Mouse (Mus musculus): ENCODE measurements around the gene Sptan1. TPM values are rescaled to one million over a fixed set of nuclear protein-coding genes. Genes with fewer than 3 reads are reported as not detected.

Gene Sptan1
- polyA plus RNA-seq, 1 experiment from 2014 or later, result 166 TPM

DNA sequence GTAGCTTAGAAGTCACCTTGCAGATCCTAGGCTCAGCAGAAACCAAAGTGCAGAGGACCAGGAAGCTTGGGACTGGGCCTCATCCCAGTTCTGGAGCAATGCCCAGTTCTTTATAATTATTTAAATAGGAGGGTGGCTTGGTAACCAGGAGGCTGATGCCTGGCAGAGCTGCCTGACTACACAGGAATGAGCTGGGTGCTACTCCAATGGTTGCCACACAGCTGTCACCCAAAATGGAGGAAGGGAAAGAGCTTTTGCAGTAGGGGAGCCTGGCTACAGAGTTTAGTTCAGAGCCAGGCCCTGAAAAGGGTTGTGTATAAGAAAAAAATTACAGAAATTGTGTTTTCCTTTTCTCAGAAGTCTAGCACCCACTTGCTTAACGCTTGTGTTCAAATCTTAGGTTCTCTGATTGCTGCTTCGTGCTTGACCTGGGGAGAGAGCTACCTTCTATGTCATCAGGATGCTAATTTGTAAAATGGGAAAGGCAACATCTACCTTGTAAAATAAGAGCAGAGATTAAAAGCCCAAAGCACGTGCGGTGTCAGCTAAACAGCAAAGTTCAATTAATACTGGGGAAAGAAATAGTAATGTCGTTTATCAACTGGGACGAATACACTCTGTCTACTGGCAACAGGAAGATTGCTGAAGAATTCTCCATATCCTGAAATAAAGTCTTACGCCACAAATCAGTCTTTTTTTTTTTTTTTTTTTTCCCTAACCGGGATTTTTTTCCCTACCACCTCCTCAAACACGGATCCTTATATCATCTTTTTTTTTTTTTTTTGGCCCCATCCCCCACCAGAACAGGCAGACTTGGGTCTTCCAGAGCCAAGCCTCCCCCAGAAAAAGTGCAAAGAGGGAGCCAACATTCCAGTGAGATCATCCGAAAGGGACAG lies 758 bp upstream of the Sptan1 start:
- Histone ChIP-seq H3K4me1 (peaks cover 41% of the 10 kb centered on the region), H3K27ac (replicated peaks) (peak overlapping the region; percentile 93), H3K36me3 (peaks cover 18% of the 10 kb centered on the region), H3K4me2 (replicated peaks) (peak overlapping the region; percentile 66), H3K9me3 (no peaks in the 10 kb centered on the region), H3K9ac (replicated peaks) (peak overlapping the region; percentile 96), H3K4me3 (peak overlapping the region; percentile 96), H3K27me3 (no peaks in the 10 kb centered on the region)
- no peak for ATAC-seq (ENCODE audit: low FRiP score, low read depth)
- 21% methylated on average over 10 of the region's 10 CpGs for WGBS

DNA sequence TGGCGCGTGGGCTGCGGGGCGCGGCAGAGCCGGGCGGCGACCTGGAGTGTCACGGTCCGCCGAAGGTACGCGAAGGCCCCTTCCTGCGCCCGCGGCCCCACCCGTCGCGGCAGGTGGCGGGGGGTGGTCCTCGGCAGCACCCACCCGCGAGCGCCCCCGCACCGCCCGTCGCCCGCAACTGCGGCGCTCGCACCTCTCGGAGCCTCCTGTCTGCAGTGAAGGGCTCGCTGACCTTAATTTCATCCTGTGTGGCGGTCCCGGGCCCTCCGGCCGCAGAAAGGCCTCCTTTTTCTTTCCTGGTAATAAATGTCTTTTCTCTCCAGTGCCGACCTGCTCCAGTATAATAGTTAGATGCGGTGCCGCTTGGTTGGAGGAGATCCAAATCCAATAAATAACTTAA lies 546 bp downstream of the Sptan1 start:
- Histone ChIP-seq H3K9ac (replicated peaks) (peak overlapping the region; percentile 96), H3K4me2 (replicated peaks) (peak overlapping the region; percentile 66), H3K27ac (replicated peaks) (peak overlapping the region; percentile 93), H3K4me3 (peak overlapping the region; percentile 96), H3K36me3 (peaks cover 19% of the 10 kb centered on the region), H3K9me3 (no peaks in the 10 kb centered on the region), H3K27me3 (no peaks in the 10 kb centered on the region), H3K4me1 (peaks cover 44% of the 10 kb centered on the region)
- 1% methylated on average over 41 of the region's 41 CpGs for WGBS
- ATAC-seq (ENCODE audit: low FRiP score, low read depth), result peak; percentile 23

DNA sequence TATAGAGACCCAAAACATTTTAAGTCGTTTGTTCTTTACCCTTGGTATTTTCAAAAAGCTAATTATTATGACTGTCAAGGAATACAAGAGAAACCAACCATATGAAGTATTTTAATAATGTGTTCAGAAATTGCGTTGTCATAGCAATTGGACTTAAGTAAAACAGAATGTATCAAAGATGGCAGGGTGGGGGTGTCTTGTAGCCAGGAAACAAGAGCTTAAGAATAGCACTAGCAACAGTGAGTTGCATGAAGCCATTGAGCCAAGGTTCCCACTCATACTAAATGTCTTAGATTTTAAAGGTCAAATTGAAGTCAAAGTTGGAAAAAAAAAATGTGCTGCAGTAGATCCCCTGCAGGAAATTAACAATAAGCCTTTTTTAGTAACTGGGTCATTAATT lies 1.5 kb downstream of the Sptan1 start:
- no peak for ATAC-seq (ENCODE audit: low FRiP score, low read depth)
- H3K4me3 ChIP-seq, result peak overlapping the region; percentile 96
- no peaks in the 10 kb centered on the region for H3K9me3 ChIP-seq
- peak overlapping the region; percentile 66 for H3K4me2 ChIP-seq (replicated peaks)
- H3K27me3 ChIP-seq, result no peaks in the 10 kb centered on the region
- 69% methylated on average over 2 of the region's 2 CpGs for WGBS
- H3K36me3 ChIP-seq, result peaks cover 19% of the 10 kb centered on the region
- H3K9ac ChIP-seq (replicated peaks), result peak overlapping the region; percentile 96
- peaks cover 44% of the 10 kb centered on the region for H3K4me1 ChIP-seq
- no peak overlapping the region for H3K27ac ChIP-seq (replicated peaks)

DNA sequence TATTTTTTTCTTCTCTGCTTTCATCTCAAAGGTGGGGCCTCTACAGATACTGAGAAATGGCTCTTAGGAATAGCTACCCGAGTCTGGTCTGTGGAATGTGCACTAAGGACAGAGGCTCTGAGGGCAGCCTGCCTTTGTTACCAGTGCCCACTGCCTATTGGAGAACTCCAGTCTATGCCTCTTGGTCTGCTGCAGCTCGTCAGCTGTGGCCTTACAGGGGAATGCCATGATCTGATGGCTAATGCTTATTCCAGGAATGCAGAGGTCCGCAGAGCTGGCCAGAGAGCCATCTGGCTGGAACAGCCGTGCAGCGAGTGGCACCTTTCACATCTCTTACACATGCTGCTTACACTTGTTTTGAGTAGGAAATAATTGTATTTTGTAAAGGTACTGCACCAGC lies 2.4 kb downstream of the Sptan1 start:
- 60% methylated on average over 5 of the region's 5 CpGs for WGBS
- Histone ChIP-seq H3K27ac (replicated peaks) (no peak overlapping the region), H3K4me1 (peaks cover 44% of the 10 kb centered on the region), H3K4me2 (replicated peaks) (peak overlapping the region; percentile 66), H3K4me3 (peak overlapping the region; percentile 96; the same call in 1 of the 2 replicates), H3K9me3 (no peaks in the 10 kb centered on the region), H3K36me3 (peaks cover 19% of the 10 kb centered on the region), H3K9ac (replicated peaks) (peak overlapping the region; percentile 43), H3K27me3 (no peaks in the 10 kb centered on the region)
- ATAC-seq (ENCODE audit: low FRiP score, low read depth), result no peak

DNA sequence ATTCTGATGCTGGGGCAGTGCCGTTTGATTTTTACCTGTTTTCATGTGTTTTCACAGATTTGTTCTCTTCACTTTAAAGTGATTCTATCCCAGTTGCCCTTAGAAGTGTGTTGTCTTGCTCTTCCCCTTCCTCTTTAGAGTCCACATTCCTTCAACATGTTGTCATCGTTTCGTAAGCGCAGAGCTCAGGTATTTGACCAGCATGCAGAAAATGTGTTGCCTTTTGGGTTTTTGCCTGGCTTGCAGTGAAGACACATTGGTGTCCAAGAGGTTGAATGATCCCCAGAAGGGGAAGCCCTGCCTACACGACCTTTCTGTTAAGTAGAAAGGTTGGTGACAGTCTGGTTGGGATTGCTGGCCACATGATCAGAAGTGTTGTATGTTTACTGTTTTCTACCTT lies 3.3 kb downstream of the Sptan1 start:
- H3K27me3 ChIP-seq, result no peaks in the 10 kb centered on the region
- no peak for ATAC-seq (ENCODE audit: low FRiP score, low read depth)
- H3K9me3 ChIP-seq, result no peaks in the 10 kb centered on the region
- no peak overlapping the region for H3K4me3 ChIP-seq
- no peak overlapping the region for H3K4me2 ChIP-seq (replicated peaks)
- peaks cover 19% of the 10 kb centered on the region for H3K36me3 ChIP-seq
- H3K4me1 ChIP-seq, result peaks cover 47% of the 10 kb centered on the region
- 85% methylated on average over 5 of the region's 5 CpGs for WGBS
- H3K27ac ChIP-seq (replicated peaks), result no peak overlapping the region
- no peak overlapping the region; the same call in 1 of the 2 replicates for H3K9ac ChIP-seq (replicated peaks)

DNA sequence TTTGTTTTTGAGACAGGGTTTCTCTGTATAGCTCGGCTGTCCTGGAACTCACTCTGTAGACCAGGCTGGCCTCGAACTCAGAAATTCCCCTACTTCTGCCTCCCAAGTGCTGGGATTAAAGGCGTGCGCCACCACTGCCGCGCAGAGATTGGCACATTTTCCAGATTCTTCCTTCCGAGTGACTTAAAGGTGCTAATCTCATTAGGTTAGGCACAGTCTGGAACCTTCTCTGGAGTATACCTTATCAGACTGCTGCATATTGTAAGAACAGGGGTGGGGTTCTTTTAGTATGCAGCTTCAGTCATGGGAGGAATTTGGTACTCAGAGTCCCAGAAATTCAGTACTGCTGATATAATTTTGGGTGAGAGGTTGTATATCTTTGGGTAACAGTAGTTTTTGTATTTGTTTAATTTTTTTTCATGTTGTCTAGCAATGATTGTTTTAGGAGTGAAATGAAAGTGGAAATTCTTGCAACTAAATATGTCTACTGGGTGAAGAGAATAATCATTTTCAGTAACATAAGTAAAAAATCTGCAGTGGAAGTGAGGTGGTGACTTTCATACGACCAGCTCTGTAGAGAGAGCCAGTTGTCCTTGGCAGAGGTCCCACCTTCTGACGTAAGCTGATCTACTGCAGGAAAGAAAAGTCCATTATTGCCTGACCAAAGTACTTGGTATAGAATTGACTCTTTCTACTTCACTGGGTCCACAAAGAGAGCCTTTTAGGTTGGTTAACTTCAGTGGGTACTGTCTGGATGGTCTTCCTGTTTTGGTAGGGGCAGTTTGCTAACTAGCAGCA lies 6.7 kb downstream of the Sptan1 start:
- peaks cover 27% of the 10 kb centered on the region for H3K4me1 ChIP-seq
- ATAC-seq (ENCODE audit: low FRiP score, low read depth), result no peak
- H3K36me3 ChIP-seq, result peaks cover 33% of the 10 kb centered on the region
- H3K9me3 ChIP-seq, result no peaks in the 10 kb centered on the region
- H3K4me3 ChIP-seq, result no peak overlapping the region
- no peaks in the 10 kb centered on the region for H3K27me3 ChIP-seq
- 87% methylated on average over 9 of the region's 9 CpGs for WGBS
- H3K4me2 ChIP-seq (replicated peaks), result no peak overlapping the region
- no peak overlapping the region for H3K9ac ChIP-seq (replicated peaks)
- no peak overlapping the region for H3K27ac ChIP-seq (replicated peaks)

DNA sequence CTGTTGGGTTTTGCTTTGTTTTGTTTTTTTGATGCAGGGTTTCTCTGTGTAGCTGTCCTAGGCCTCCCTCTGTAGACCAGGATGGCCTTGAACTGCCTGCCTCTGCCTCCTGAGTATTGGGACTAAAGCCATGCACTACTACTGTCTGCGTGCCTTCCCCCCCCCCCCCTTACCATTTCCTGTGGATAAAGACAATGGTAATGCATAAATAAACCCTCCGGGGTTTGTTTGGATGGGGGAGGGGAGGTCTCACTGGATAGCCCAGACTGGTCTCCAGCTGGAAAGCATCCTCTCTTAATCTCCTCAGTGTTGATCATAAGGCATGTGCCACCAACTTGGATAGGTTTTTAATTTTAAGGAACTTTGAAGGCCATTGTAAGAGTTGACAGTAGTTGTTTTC lies 8.2 kb downstream of the Sptan1 start:
- Histone ChIP-seq H3K36me3 (peaks cover 36% of the 10 kb centered on the region), H3K9ac (replicated peaks) (no peak overlapping the region), H3K4me1 (peaks cover 15% of the 10 kb centered on the region), H3K27me3 (no peaks in the 10 kb centered on the region), H3K4me2 (replicated peaks) (no peak overlapping the region), H3K27ac (replicated peaks) (no peak overlapping the region), H3K4me3 (no peak overlapping the region), H3K9me3 (no peaks in the 10 kb centered on the region)
- 11% methylated on average over 2 of the region's 2 CpGs for WGBS
- no peak for ATAC-seq (ENCODE audit: low FRiP score, low read depth)

DNA sequence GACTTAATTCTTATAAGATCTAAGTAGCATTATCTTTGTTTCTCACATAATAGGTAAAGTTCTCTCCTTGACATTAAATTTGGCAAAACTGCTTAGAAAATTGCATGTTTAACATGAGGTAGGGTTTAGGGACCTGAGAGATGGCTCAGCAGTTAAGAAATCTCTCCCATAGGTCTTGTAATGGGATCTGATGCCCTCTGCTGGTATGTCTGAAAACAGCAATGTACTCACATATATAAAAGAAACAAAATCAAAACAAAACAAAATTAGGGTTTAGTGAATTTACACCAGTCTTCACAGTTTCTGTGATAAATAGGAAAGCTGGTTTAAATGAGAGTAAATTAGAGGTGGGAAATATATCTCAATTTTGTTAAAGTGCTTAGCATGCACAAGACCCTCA lies 11.9 kb downstream of the Sptan1 start:
- peaks cover 4% of the 10 kb centered on the region; the same call in 1 of the 2 replicates for H3K4me1 ChIP-seq

DNA sequence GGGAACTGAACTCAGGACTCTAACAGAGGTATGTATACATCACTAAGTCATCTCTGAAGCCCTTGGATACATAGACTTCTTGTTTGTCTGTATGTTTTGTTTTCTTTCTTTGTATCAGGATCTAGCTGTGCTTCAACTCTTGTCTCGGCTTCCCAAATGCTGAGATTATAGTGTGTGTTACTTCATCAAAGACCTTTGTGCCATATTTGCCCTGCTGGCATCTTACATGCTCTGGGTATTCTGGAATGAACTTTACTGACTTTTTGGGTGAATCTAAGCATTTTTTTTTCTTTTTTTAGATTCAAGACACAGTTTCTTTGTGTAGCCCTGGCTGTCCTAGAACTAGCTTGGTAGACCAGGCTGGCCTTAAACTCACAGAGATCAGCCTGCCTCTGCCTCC lies 15.3 kb downstream of the Sptan1 start:
- H3K4me3 ChIP-seq, result no peak overlapping the region
- no peaks in the 10 kb centered on the region for H3K4me1 ChIP-seq
- ATAC-seq (ENCODE audit: low FRiP score, low read depth), result no peak
- H3K9me3 ChIP-seq, result no peaks in the 10 kb centered on the region
- no peak overlapping the region for H3K4me2 ChIP-seq (replicated peaks)
- no peak overlapping the region for H3K27ac ChIP-seq (replicated peaks)
- H3K36me3 ChIP-seq, result peaks cover 81% of the 10 kb centered on the region
- H3K9ac ChIP-seq (replicated peaks), result no peak overlapping the region
- WGBS, result 100% methylated on average over 1 of the region's 1 CpGs
- H3K27me3 ChIP-seq, result no peaks in the 10 kb centered on the region

More for the DNA sequence above, 11.9 kb downstream of the Sptan1 start:
- H3K27ac ChIP-seq (replicated peaks), result no peak overlapping the region
- no peak overlapping the region for H3K4me3 ChIP-seq
- no peak for ATAC-seq (ENCODE audit: low FRiP score, low read depth)
- no peak overlapping the region for H3K4me2 ChIP-seq (replicated peaks)
- H3K9me3 ChIP-seq, result no peaks in the 10 kb centered on the region
- peaks cover 54% of the 10 kb centered on the region for H3K36me3 ChIP-seq
- no peaks in the 10 kb centered on the region for H3K27me3 ChIP-seq
- no peak overlapping the region for H3K9ac ChIP-seq (replicated peaks)

DNA sequence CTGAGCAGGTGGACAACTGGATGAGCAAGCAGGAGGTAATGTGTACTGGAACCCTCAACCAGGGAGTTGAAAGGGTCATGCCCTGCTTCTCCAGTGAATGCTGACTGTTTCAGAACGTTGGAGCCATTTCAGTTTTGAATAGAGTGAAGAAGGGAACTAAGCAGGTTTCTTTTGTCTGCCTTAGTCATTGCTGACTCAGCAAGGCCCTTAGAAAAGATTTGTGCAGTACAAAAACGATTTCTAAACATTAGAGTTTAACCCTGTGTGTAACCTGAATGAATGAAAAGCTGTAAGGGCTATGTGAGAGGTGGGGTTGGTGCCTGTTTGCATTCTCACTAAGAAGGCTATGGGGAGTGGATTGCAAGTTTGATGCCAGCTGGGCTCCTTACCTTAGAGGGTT lies 26.6 kb downstream of the Sptan1 start:
- WGBS, result 69% methylated on average over 2 of the region's 2 CpGs
- H3K36me3 ChIP-seq, result peaks cover 99% of the 10 kb centered on the region

DNA sequence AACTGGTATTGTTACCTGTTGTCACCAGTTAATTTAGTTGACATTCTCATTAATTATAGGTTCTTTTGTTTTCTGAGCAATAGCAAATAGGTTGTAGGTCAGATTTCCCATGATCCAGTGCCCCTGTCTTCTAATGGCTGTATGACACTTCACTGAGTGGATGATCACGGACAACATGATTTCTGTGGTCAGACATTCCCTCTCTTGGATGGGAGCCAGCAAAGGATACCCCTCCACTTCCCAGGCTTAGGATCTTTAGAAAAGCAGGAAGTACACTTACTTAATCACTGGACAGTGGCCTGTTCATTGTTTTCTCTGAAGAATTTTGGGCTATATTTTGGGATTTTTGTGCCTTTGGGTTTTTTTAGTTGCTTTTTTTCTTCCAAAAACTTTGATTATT lies 43.7 kb downstream of the Sptan1 start:
- Histone ChIP-seq H3K27ac (replicated peaks) (no peak overlapping the region), H3K4me2 (replicated peaks) (no peak overlapping the region), H3K4me1 (no peaks in the 10 kb centered on the region), H3K9ac (replicated peaks) (no peak overlapping the region), H3K36me3 (peaks cover 98% of the 10 kb centered on the region), H3K4me3 (no peak overlapping the region), H3K9me3 (no peaks in the 10 kb centered on the region), H3K27me3 (no peaks in the 10 kb centered on the region)
- WGBS, result 81% methylated on average over 1 of the region's 1 CpGs
- no peak for ATAC-seq (ENCODE audit: low FRiP score, low read depth)

More for the DNA sequence above, 26.6 kb downstream of the Sptan1 start:
- H3K4me3 ChIP-seq, result no peak overlapping the region
- ATAC-seq (ENCODE audit: low FRiP score, low read depth), result no peak
- H3K9ac ChIP-seq (replicated peaks), result no peak overlapping the region
- no peak overlapping the region for H3K4me2 ChIP-seq (replicated peaks)
- H3K4me1 ChIP-seq, result no peaks in the 10 kb centered on the region
- H3K27ac ChIP-seq (replicated peaks), result no peak overlapping the region
- no peaks in the 10 kb centered on the region for H3K27me3 ChIP-seq
- no peaks in the 10 kb centered on the region for H3K9me3 ChIP-seq

DNA sequence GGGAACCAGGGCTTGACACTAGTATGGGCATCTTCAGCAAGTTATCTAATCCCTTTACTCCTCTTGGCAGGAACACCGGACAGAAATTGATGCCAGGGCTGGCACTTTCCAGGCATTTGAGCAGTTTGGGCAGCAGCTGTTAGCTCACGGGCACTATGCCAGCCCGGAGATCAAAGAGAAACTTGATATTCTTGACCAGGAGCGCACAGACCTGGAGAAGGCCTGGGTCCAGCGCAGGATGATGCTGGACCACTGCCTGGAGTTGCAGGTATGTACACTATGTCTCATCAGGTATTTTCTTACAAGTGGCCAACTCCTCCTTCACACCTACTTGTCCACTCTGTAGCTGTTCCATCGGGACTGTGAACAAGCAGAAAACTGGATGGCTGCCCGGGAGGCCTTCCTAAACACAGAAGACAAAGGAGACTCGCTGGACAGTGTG lies 45.5 kb downstream of the Sptan1 start:
- no peaks in the 10 kb centered on the region for H3K27me3 ChIP-seq
- peaks cover 99% of the 10 kb centered on the region for H3K36me3 ChIP-seq

More for the DNA sequence above, 45.5 kb downstream of the Sptan1 start:
- 93% methylated on average over 8 of the region's 8 CpGs for WGBS
- no peak for ATAC-seq (ENCODE audit: low FRiP score, low read depth)
- no peak overlapping the region for H3K4me3 ChIP-seq
- H3K27ac ChIP-seq (replicated peaks), result no peak overlapping the region
- no peaks in the 10 kb centered on the region for H3K4me1 ChIP-seq
- no peak overlapping the region for H3K9ac ChIP-seq (replicated peaks)
- H3K9me3 ChIP-seq, result no peaks in the 10 kb centered on the region
- H3K4me2 ChIP-seq (replicated peaks), result no peak overlapping the region

All from midbrain, embryonic 12.5 days (tissue).